Mouse (Mus musculus): ENCODE measurements around the gene Tmem201.
"Not testable (repeated sequence)": the region's sequence is repeated elsewhere in the genome, so short reads cannot be mapped to it uniquely, and the experiment has no call there.

Tmem201 gene

GRCm38 (mm10) chr4:149737383-149738324 is at the start of gene Tmem201:
TSS of gene Tmem201 (minus strand) at chr4:149738044.
- peak; percentile 45; the same call in 1 of the 2 replicates for ATAC-seq (ENCODE audit: insufficient number of reproducible peaks, low FRiP score, low TSS enrichment)

- ATAC-seq (ENCODE audit: insufficient number of reproducible peaks, low FRiP score, low TSS enrichment), result no peak
Observed at GRCm38 (mm10) chr4:149784901-149785300, 47.1 kb upstream of the Tmem201 start.

- ATAC-seq (ENCODE audit: insufficient number of reproducible peaks, low FRiP score, low TSS enrichment), result no peak
Observed at GRCm38 (mm10) chr4:149784371-149784770, 46.5 kb upstream of the Tmem201 start.

- no peak for ATAC-seq (ENCODE audit: insufficient number of reproducible peaks, low FRiP score, low TSS enrichment)
Observed at GRCm38 (mm10) chr4:149782975-149783374, 45.1 kb upstream of the Tmem201 start.

- ATAC-seq (ENCODE audit: insufficient number of reproducible peaks, low FRiP score, low TSS enrichment), result no peak
Observed at GRCm38 (mm10) chr4:149780565-149781356, 42.9 kb upstream of the Tmem201 start.

GRCm38 (mm10) chr4:149779966-149780365 is 42.1 kb upstream of the Tmem201 start:
- ATAC-seq (ENCODE audit: insufficient number of reproducible peaks, low FRiP score, low TSS enrichment), result no peak

- no peak for ATAC-seq (ENCODE audit: insufficient number of reproducible peaks, low FRiP score, low TSS enrichment)
Observed at GRCm38 (mm10) chr4:149777126-149777525, 39.3 kb upstream of the Tmem201 start.

GRCm38 (mm10) chr4:149775760-149776362 is 38.0 kb upstream of the Tmem201 start:
- no peak for ATAC-seq (ENCODE audit: insufficient number of reproducible peaks, low FRiP score, low TSS enrichment)

- no peak for ATAC-seq (ENCODE audit: insufficient number of reproducible peaks, low FRiP score, low TSS enrichment)
Observed at GRCm38 (mm10) chr4:149775330-149775729, 37.5 kb upstream of the Tmem201 start.

- peak; percentile 96 for ATAC-seq (ENCODE audit: insufficient number of reproducible peaks, low FRiP score, low TSS enrichment)
Observed at GRCm38 (mm10) chr4:149774094-149774470, 36.2 kb upstream of the Tmem201 start, which contains the start of gene Slc25a33. TSS of gene Slc25a33 (minus strand) at chr4:149774277.

GRCm38 (mm10) chr4:149773408-149774093 is 35.7 kb upstream of the Tmem201 start:
- 0 out of 2 replicates have a peak, but pooled peaks have one; percentile 46 for ATAC-seq (ENCODE audit: insufficient number of reproducible peaks, low FRiP score, low TSS enrichment)

GRCm38 (mm10) chr4:149772394-149772793 is 34.5 kb upstream of the Tmem201 start:
- no peak for ATAC-seq (ENCODE audit: insufficient number of reproducible peaks, low FRiP score, low TSS enrichment)

GRCm38 (mm10) chr4:149765201-149765600 is 27.4 kb upstream of the Tmem201 start:
- no peak for ATAC-seq (ENCODE audit: insufficient number of reproducible peaks, low FRiP score, low TSS enrichment)

GRCm38 (mm10) chr4:149763335-149763734 is 25.5 kb upstream of the Tmem201 start:
- ATAC-seq (ENCODE audit: insufficient number of reproducible peaks, low FRiP score, low TSS enrichment), result no peak

- ATAC-seq (ENCODE audit: insufficient number of reproducible peaks, low FRiP score, low TSS enrichment), result no peak
Observed at GRCm38 (mm10) chr4:149759517-149759916, 21.7 kb upstream of the Tmem201 start.

- ATAC-seq (ENCODE audit: insufficient number of reproducible peaks, low FRiP score, low TSS enrichment), result no peak
Observed at GRCm38 (mm10) chr4:149758423-149758822, 20.6 kb upstream of the Tmem201 start.

GRCm38 (mm10) chr4:149756546-149756945 is 18.7 kb upstream of the Tmem201 start:
- not testable (repeated sequence) for ATAC-seq (ENCODE audit: insufficient number of reproducible peaks, low FRiP score, low TSS enrichment)

GRCm38 (mm10) chr4:149752836-149753235 is 15.0 kb upstream of the Tmem201 start:
- ATAC-seq (ENCODE audit: insufficient number of reproducible peaks, low FRiP score, low TSS enrichment), result no peak

- no peak; the same call in 1 of the 2 replicates for ATAC-seq (ENCODE audit: insufficient number of reproducible peaks, low FRiP score, low TSS enrichment)
Observed at GRCm38 (mm10) chr4:149752124-149752799, 14.4 kb upstream of the Tmem201 start.

Measured in cerebellum, adult (tissue).